10 mouse cellular contexts compared by ENCODE assay signal in genomic region chr8:126297284-126297845, GRCm38 (mm10). TPM values are rescaled to one million over a fixed set of nuclear protein-coding genes. Genes with fewer than 3 reads are reported as not detected.
DNase-seq lines count a peak whose midpoint lies in the region; ATAC-seq lines count a peak whose summit lies in the region.
"Had no signal": no experiment of that assay in that cellular context is flagged by ENCODE, and none has a peak within 500 bp of the region (broad histone marks: within the 10 kb centered on the region; RNA-seq: fewer than 3 reads in every experiment).

No protein-coding gene starts in this region.

- H3K9ac ChIP-seq in forebrain, embryonic 15.5 days (replicated peaks) = no peak overlapping the region
- H3K9ac ChIP-seq in stomach, embryonic 16.5 days (ENCODE audit: low read length) = no peak overlapping the region

- no peak overlapping the region for H3K27ac ChIP-seq in forebrain, embryonic 10.5 days
- H3K27ac ChIP-seq in forebrain, embryonic 15.5 days (replicated peaks) = no peak overlapping the region
- H3K27ac ChIP-seq in stomach, embryonic 16.5 days (ENCODE audit: low read length) = no peak overlapping the region
- H3K27ac ChIP-seq: heart, embryonic 15.5 days had no signal

- no peaks in the 10 kb centered on the region for H3K36me3 ChIP-seq in forebrain, embryonic 10.5 days (replicated peaks)
- H3K36me3 ChIP-seq in forebrain, embryonic 15.5 days = no peaks in the 10 kb centered on the region
- H3K36me3 ChIP-seq in stomach, embryonic 16.5 days (ENCODE audit: control insufficient read depth, insufficient read depth, low read length) = no peaks in the 10 kb centered on the region
- H3K36me3 ChIP-seq: heart, embryonic 15.5 days had no signal

- peak; percentile 30 for DNase-seq in forebrain, embryonic 10.5 days (ENCODE audit: extremely low spot score, low spot score)
- DNase-seq in urinary bladder, postnatal 14 days (ENCODE audit: low spot score) = peak; percentile 39
- no peak for DNase-seq in urinary bladder, postnatal 36 days (ENCODE audit: low spot score in 2 of 2)
- peak; percentile 71 for DNase-seq in embryo, embryonic 11 days
- peak; percentile 73 for DNase-seq in kidney, adult 9 months

- no peak overlapping the region for H3K4me2 ChIP-seq in forebrain, embryonic 15.5 days (replicated peaks)
- no peak overlapping the region for H3K4me2 ChIP-seq in stomach, embryonic 16.5 days (ENCODE audit: low read depth, low read length)

- peaks cover 15% of the 10 kb centered on the region for H3K4me1 ChIP-seq in forebrain, embryonic 10.5 days
- peaks cover 7% of the 10 kb centered on the region; the same call in 1 of the 2 replicates for H3K4me1 ChIP-seq in forebrain, embryonic 15.5 days
- 0 out of 2 replicates have a peak, but pooled peaks cover 6% of the 10 kb centered on the region for H3K4me1 ChIP-seq in stomach, embryonic 16.5 days (ENCODE audit: control insufficient read depth, insufficient read depth, low read length)

- 19% methylated on average over 1 of the region's 1 CpGs for WGBS in forebrain, embryonic 10.5 days
- WGBS in forebrain, embryonic 15.5 days = 46% methylated on average over 1 of the region's 1 CpGs
- 28% methylated on average over 1 of the region's 1 CpGs for WGBS in stomach, embryonic 16.5 days

- no peaks in the 10 kb centered on the region for H3K9me3 ChIP-seq in forebrain, embryonic 10.5 days
- H3K9me3 ChIP-seq in forebrain, embryonic 15.5 days = no peaks in the 10 kb centered on the region
- H3K9me3 ChIP-seq in stomach, embryonic 16.5 days (replicated peaks; ENCODE audit: control insufficient read depth, low read length) = no peaks in the 10 kb centered on the region
- H3K9me3 ChIP-seq: heart, embryonic 15.5 days had no signal

- peaks cover 41% of the 10 kb centered on the region for H3K27me3 ChIP-seq in forebrain, embryonic 10.5 days (ENCODE audit: poor library complexity, severe bottlenecking)
- H3K27me3 ChIP-seq in forebrain, embryonic 15.5 days = peaks cover 11% of the 10 kb centered on the region
- H3K27me3 ChIP-seq in stomach, embryonic 16.5 days (ENCODE audit: control insufficient read depth, insufficient read depth, low read length) = peaks cover 5% of the 10 kb centered on the region

- no peak overlapping the region for H3K4me3 ChIP-seq in forebrain, embryonic 10.5 days
- no peak overlapping the region for H3K4me3 ChIP-seq in forebrain, embryonic 15.5 days
- H3K4me3 ChIP-seq in stomach, embryonic 16.5 days (replicated peaks; ENCODE audit: low read length) = no peak overlapping the region
- H3K4me3 ChIP-seq: myocyte had no signal

- no peak; the same call in 1 of the 2 replicates for ATAC-seq in forebrain, embryonic 15.5 days (replicated peaks)
- ATAC-seq in megakaryocyte, adult 5-6 weeks (ENCODE audit: poor library complexity, severe bottlenecking) = peak; percentile 49; the same call in 1 of the 2 replicates
- ATAC-seq in stomach, embryonic 16.5 days (ENCODE audit: insufficient read depth, low FRiP score) = peak; percentile 16; the same call in 1 of the 2 replicates

RNA-seq across cellular contexts. Expression of gene Slc35f3, which starts 1.0 kb away (rescaled TPM):
- 0.06 and 0.07 TPM in 2 replicates for polyA plus RNA-seq in forebrain, embryonic 10.5 days (2016; fragmentation: Nextera tagmentation; extraction: Ambion mirVana)
- polyA plus RNA-seq in forebrain, embryonic 15.5 days (2015; fragmentation: Nextera tagmentation; extraction: Ambion mirVana) = 0.84 and 1.2 TPM in 2 replicates
- not detected in 2 replicates for total RNA-seq in megakaryocyte, adult 5-6 weeks (2015)
- not detected in 2 replicates for total RNA-seq in megakaryocyte, adult 5-6 weeks (2017)
- polyA plus RNA-seq in stomach, embryonic 16.5 days (2015; fragmentation: Nextera tagmentation; extraction: Ambion mirVana) = 0.91 and 0.98 TPM in 2 replicates
- polyA plus RNA-seq: heart, embryonic 15.5 days had no signal

Comparison
In these comparisons a context has a peak if more than half of its experiments do, and no peak if none do; other contexts are left out.
1. DNase-seq: peak in forebrain, embryonic 10.5 days (single experiment), urinary bladder, postnatal 14 days (single experiment), embryo, embryonic 11 days (single experiment) and kidney, adult 9 months (single experiment); none in urinary bladder, postnatal 36 days (0 of 2).